In genomic region chr16:36138201-36138600, GRCm38 (mm10) we compare ENCODE assay signal across 42 mouse cellular contexts. TPM values are rescaled to one million over a fixed set of nuclear protein-coding genes. Genes with fewer than 3 reads are reported as not detected.
"Had no signal": no experiment of that assay in that cellular context is flagged by ENCODE, and none has a peak within 500 bp of the region (broad histone marks: within the 10 kb centered on the region; RNA-seq: fewer than 3 reads in every experiment).

No protein-coding gene starts in this region.

- H3K27ac ChIP-seq: left cerebral cortex, adult 2 months; limb, embryonic 10.5 days; limb, embryonic 12.5 days; limb, embryonic 13.5 days; limb, embryonic 15.5 days; liver, embryonic 12.5 days; liver, embryonic 13.5 days; liver, embryonic 14.5 days; liver, embryonic 15.5 days; lung, embryonic 15.5 days; macrophage; midbrain, embryonic 10.5 days; midbrain, embryonic 12.5 days; midbrain, embryonic 13.5 days; midbrain, embryonic 15.5 days; neural tube, embryonic 12.5 days had no signal

- H3K36me3 ChIP-seq: limb, embryonic 10.5 days; limb, embryonic 12.5 days; limb, embryonic 13.5 days; limb, embryonic 15.5 days; liver, embryonic 12.5 days; liver, embryonic 13.5 days; liver, embryonic 15.5 days; lung, embryonic 15.5 days; midbrain, embryonic 10.5 days; midbrain, embryonic 12.5 days; midbrain, embryonic 13.5 days; midbrain, embryonic 15.5 days; neural tube, embryonic 12.5 days had no signal

- H3K4me1 ChIP-seq: limb, embryonic 10.5 days; limb, embryonic 12.5 days; liver, embryonic 12.5 days; liver, embryonic 13.5 days; liver, embryonic 15.5 days; lung, embryonic 15.5 days; megakaryocyte, embryonic 14.5 days; midbrain, embryonic 10.5 days; midbrain, embryonic 12.5 days; midbrain, embryonic 13.5 days; midbrain, embryonic 15.5 days; neural tube, embryonic 12.5 days had no signal

- H3K9ac ChIP-seq: limb, embryonic 12.5 days; limb, embryonic 13.5 days; limb, embryonic 15.5 days; liver, embryonic 12.5 days; liver, embryonic 13.5 days; liver, embryonic 14.5 days; liver, embryonic 15.5 days; liver, postnatal 0 days; lung, embryonic 14.5 days; lung, embryonic 15.5 days; midbrain, embryonic 12.5 days; midbrain, embryonic 13.5 days; midbrain, embryonic 15.5 days; neural tube, embryonic 12.5 days had no signal

- DNase-seq: left cerebral cortex, postnatal 4 days; liver, embryonic 13.5 days; liver, postnatal 0 days; lung, adult 18-20 months; lung, adult 2 months; lung, embryonic 14.5 days; lung, postnatal 10 days; lung, postnatal 14 days; lung, postnatal 36 days; lung, postnatal 4 days; midbrain, embryonic 14.5 days had no signal

- H3K4me3 ChIP-seq: left cerebral cortex, adult 2 months; limb, embryonic 10.5 days; limb, embryonic 12.5 days; limb, embryonic 13.5 days; limb, embryonic 15.5 days; liver, embryonic 12.5 days; liver, embryonic 13.5 days; liver, embryonic 15.5 days; lung, embryonic 15.5 days; megakaryocyte, embryonic 14.5 days; midbrain, embryonic 10.5 days; midbrain, embryonic 12.5 days; midbrain, embryonic 13.5 days; midbrain, embryonic 15.5 days; myocyte; neural tube, embryonic 12.5 days had no signal

- H3K27me3 ChIP-seq: limb, embryonic 12.5 days; limb, embryonic 13.5 days; limb, embryonic 15.5 days; liver, embryonic 12.5 days; liver, embryonic 13.5 days; liver, embryonic 15.5 days; lung, embryonic 15.5 days; megakaryocyte, embryonic 14.5 days; midbrain, embryonic 12.5 days; midbrain, embryonic 13.5 days; midbrain, embryonic 15.5 days; neural tube, embryonic 12.5 days had no signal

RNA-seq across cellular contexts. Expression of gene Csta1, which starts 7.2 kb away (rescaled TPM):
- total RNA-seq: left cerebral cortex, adult 2 months; left cerebral cortex, adult 8-10 months; left cerebral cortex, postnatal 10 days; left cerebral cortex, postnatal 14 days; left cerebral cortex, postnatal 25 days; left cerebral cortex, postnatal 36 days; left cerebral cortex, postnatal 4 days; megakaryocyte, adult 5-6 weeks; megakaryocyte-erythroid progenitor cell, adult 5-6 weeks; monocyte, adult 5-6 weeks had no signal
- polyA plus RNA-seq: liver, embryonic 11.5 days; liver, embryonic 12.5 days; liver, embryonic 13.5 days; liver, embryonic 14.5 days; liver, embryonic 15.5 days; liver, postnatal 0 days; lung, embryonic 14.5 days; macrophage; midbrain, embryonic 10.5 days; midbrain, embryonic 13.5 days; midbrain, embryonic 14.5 days; midbrain, embryonic 15.5 days; midbrain, embryonic 16.5 days; midbrain, postnatal 0 days; myocyte; neural tube, embryonic 11.5 days had no signal

RNA-seq across cellular contexts. Expression of gene Stfa2l1, which starts 18.4 kb away (rescaled TPM):
- total RNA-seq: left cerebral cortex, adult 2 months; left cerebral cortex, adult 8-10 months; left cerebral cortex, postnatal 10 days; left cerebral cortex, postnatal 14 days; left cerebral cortex, postnatal 25 days; left cerebral cortex, postnatal 36 days; left cerebral cortex, postnatal 4 days; megakaryocyte-erythroid progenitor cell, adult 5-6 weeks; midbrain, postnatal 0 days; monocyte, adult 5-6 weeks had no signal
- polyA plus RNA-seq: limb, embryonic 10.5 days; limb, embryonic 11.5 days; limb, embryonic 12.5 days; limb, embryonic 13.5 days; lung, embryonic 14.5 days; midbrain, embryonic 10.5 days; midbrain, embryonic 11.5 days; midbrain, embryonic 12.5 days; midbrain, embryonic 14.5 days; midbrain, embryonic 15.5 days; myocyte; neural tube, embryonic 11.5 days had no signal

RNA-seq across cellular contexts. Expression of gene Gm5483, which starts 45.8 kb away (rescaled TPM):
- total RNA-seq: left cerebral cortex, adult 8-10 months; left cerebral cortex, postnatal 10 days; left cerebral cortex, postnatal 14 days; left cerebral cortex, postnatal 25 days; left cerebral cortex, postnatal 36 days; megakaryocyte-erythroid progenitor cell, adult 5-6 weeks; midbrain, postnatal 0 days; monocyte, adult 5-6 weeks had no signal
- polyA plus RNA-seq: limb, embryonic 10.5 days; limb, embryonic 11.5 days; lung, adult 2 months; macrophage; midbrain, embryonic 10.5 days; midbrain, embryonic 13.5 days; midbrain, embryonic 14.5 days; myocyte; neural tube, embryonic 11.5 days had no signal
